Mouse (Mus musculus) liver, embryonic 11.5 days (tissue): Measurements from ENCODE around the gene Rarb. TPM values are rescaled to one million over a fixed set of nuclear protein-coding genes. Genes with fewer than 3 reads are reported as not detected.

ENCODE experiments used
- ATAC-seq: fragments of 200-750 bp; cut with Nextera tagmentation; replicated peaks from 2 replicates; pipeline ENCODE4 v1.8.0; 2017; ENCODE audit warnings: moderate number of reproducible peaks, mild to moderate bottlenecking, moderate TSS enrichment, moderate library complexity; ENCODE audit not compliant: low FRiP score
- DNase-seq: peaks from one replicate; pipeline ENCODE4 v3.0.0-alpha.2; 2017; ENCODE audit warnings: low spot score
- H3K27ac ChIP-seq: fragments of 300-500 bp; sonication (generic); 2 replicates; pipeline ENCODE4 v1.5.1; 2014; ENCODE audit warnings: mild to moderate bottlenecking, low read depth, low read length, control low read depth
- H3K27me3 ChIP-seq: fragments of 300-500 bp; sonication (generic); replicated peaks from 2 replicates; pipeline ENCODE4 v1.6.1; 2014; ENCODE audit warnings: low read length, mixed read lengths; ENCODE audit not compliant: control insufficient read depth, insufficient read depth
- H3K36me3 ChIP-seq: fragments of 300-500 bp; sonication (generic); 2 replicates; pipeline ENCODE4 v1.6.1; 2014; ENCODE audit warnings: mild to moderate bottlenecking, low read length, moderate library complexity, mixed read lengths; ENCODE audit not compliant: control insufficient read depth, insufficient read depth
- H3K4me1 ChIP-seq: fragments of 300-500 bp; sonication (generic); replicated peaks from 2 replicates; pipeline ENCODE4 v1.6.1; 2014; ENCODE audit warnings: low read length, mixed read lengths; ENCODE audit not compliant: control insufficient read depth, insufficient read depth
- H3K4me2 ChIP-seq: fragments of 300-500 bp; sonication (generic); 2 replicates; pipeline ENCODE4 v1.6.1; 2014; ENCODE audit warnings: mild to moderate bottlenecking, control low read depth, moderate library complexity
- H3K4me3 ChIP-seq: fragments of 300-500 bp; sonication (generic); 2 replicates; pipeline ENCODE4 v1.5.1; 2014; ENCODE audit warnings: low read depth, low read length, control low read depth
- H3K9ac ChIP-seq: fragments of 300-500 bp; sonication (generic); 2 replicates; pipeline ENCODE4 v1.6.1; 2014; ENCODE audit warnings: low read depth, low read length, control low read depth
- H3K9me3 ChIP-seq: fragments of 300-500 bp; sonication (generic); 2 replicates; pipeline ENCODE4 v1.6.1; 2016; ENCODE audit warnings: low read length, inconsistent platforms, mixed read lengths; ENCODE audit not compliant: control insufficient read depth
- WGBS: fragments of 180-500 bp; shearing (Covaris S2); extraction: QIAGEN DNeasy Blood & Tissue Kit; methylation state at CpG from one replicate; pipeline ENCODE4 v1.1.7; 2014; 5-methylcytosine and 5-hydroxymethylcytosine counted together
- polyA plus RNA-seq: library from polyadenylated mRNA; unstranded; fragments of >200 nt; fragmentation: Nextera tagmentation; extraction: Ambion mirVana; gene quantifications from 2 replicates; pipeline ENCODE4 v1.2.1, GENCODE M21; 2014

Rarb gene
- polyA plus RNA-seq, 1 experiment from 2014 or later, result 15.2 TPM

DNA sequence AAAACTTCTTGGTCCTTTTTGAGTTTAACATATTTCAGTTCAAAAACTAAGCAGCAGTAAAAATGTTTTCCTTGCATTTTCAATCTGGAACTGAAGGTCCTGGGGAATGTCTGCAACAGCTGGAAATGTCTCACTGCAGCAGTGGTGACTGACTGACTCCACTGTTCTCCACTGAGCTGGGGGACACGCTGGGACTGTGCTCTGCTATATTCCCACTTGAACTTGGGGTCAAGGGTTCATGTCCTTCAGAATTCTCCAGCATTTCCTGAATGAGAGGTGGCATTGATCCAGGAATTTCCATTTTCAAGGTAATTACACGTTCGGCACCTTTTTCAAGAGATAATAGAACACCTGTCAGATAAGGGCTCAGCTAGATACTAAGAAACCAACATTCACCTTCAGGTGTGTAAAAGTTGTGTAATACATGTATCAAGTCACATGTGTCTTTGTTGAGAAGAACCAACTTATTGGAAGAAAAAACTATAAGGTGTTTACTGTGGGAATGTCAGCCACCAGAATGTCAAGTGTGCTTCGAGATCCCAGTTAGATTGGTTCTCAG lies 386.9 kb downstream of the Rarb start:
- no peak overlapping the region for H3K27ac ChIP-seq
- H3K4me3 ChIP-seq, result no peak overlapping the region
- H3K9me3 ChIP-seq, result no peaks in the 10 kb centered on the region
- H3K36me3 ChIP-seq, result peaks cover 14% of the 10 kb centered on the region; the same call in 1 of the 2 replicates
- 75% methylated on average over 4 of the region's 4 CpGs for WGBS
- H3K9ac ChIP-seq, result no peak overlapping the region
- no peak for ATAC-seq
- no peak for DNase-seq
- no peaks in the 10 kb centered on the region for H3K27me3 ChIP-seq
- H3K4me2 ChIP-seq, result no peak overlapping the region
- H3K4me1 ChIP-seq, result no peaks in the 10 kb centered on the region

DNA sequence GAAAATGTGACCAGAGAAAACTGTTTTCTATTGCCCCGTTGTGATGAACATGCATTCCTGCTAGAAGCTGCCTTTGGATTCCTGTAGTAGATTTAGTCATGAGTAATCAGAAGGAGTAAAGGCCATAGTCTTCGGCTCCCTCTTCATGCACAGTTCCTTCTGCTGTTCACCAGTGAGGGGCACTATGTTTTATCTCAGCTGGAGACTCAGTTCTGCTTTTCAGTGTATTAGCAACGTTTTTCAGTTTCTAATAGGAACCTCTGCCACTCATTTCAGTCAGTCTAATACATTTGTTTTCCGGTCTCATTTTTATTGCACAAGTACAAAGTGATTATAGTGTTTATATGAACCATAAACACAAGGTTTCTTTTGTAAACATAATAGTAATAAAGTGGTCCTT lies 391.4 kb downstream of the Rarb start:
- DNase-seq, result no peak
- 76% methylated on average over 4 of the region's 4 CpGs for WGBS

DNA sequence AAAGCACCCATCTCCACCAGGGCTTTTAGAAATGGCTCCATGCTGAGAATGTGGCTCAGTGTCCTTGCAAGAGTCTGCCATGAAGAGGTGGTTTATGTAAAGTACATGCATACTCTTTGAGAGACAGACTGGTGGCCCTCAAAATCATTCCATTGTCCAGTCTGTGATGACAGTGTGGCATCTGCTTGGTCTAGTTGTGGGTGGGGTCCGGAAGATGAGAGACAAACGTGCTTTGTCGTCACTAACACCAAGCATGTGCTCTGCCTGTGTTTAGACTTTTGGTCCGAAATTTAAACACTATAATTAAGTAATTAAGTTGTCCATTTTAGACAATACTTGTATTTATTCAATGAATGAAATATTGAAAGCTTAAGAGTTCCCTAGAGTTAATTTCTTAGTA lies 404.8 kb downstream of the Rarb start:
- no peaks in the 10 kb centered on the region for H3K9me3 ChIP-seq
- no peak for DNase-seq
- peaks cover 15% of the 10 kb centered on the region for H3K36me3 ChIP-seq
- H3K4me2 ChIP-seq, result no peak overlapping the region
- WGBS, result 89% methylated on average over 4 of the region's 4 CpGs
- no peaks in the 10 kb centered on the region for H3K4me1 ChIP-seq
- no peak overlapping the region for H3K27ac ChIP-seq
- H3K27me3 ChIP-seq, result no peaks in the 10 kb centered on the region
- no peak overlapping the region for H3K4me3 ChIP-seq
- no peak for ATAC-seq
- no peak overlapping the region for H3K9ac ChIP-seq

More for the DNA sequence above, 391.4 kb downstream of the Rarb start:
- no peaks in the 10 kb centered on the region for H3K9me3 ChIP-seq
- no peak overlapping the region for H3K4me3 ChIP-seq
- peaks cover 12% of the 10 kb centered on the region; the same call in 1 of the 2 replicates for H3K36me3 ChIP-seq
- H3K9ac ChIP-seq, result no peak overlapping the region
- no peak overlapping the region for H3K27ac ChIP-seq
- no peaks in the 10 kb centered on the region for H3K4me1 ChIP-seq
- ATAC-seq, result no peak
- H3K27me3 ChIP-seq, result no peaks in the 10 kb centered on the region
- H3K4me2 ChIP-seq, result no peak overlapping the region

DNA sequence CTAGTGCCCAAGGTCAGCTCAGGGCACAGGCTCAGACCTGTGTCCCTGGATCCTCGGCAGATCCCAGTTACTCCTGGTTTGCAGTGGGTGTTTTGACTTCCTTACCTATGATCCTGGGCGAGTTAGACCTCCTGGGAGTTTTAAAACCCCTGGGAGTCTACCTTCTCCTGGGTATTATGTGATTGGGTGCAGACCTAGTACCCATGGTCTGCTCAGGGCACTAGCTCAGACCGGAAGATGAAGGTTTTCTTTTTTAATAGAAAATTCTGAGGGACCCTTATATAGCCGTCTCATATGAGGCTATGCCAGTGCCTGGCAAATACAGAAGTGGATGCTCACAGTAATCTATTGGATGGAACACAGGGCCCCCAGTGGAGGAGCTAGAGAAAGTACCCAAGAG lies 413.8 kb downstream of the Rarb start:
- Histone ChIP-seq H3K4me2 (no peak overlapping the region), H3K4me3 (no peak overlapping the region), H3K36me3 (no peaks in the 10 kb centered on the region; the same call in 1 of the 2 replicates), H3K27me3 (no peaks in the 10 kb centered on the region), H3K4me1 (no peaks in the 10 kb centered on the region), H3K27ac (no peak overlapping the region), H3K9ac (no peak overlapping the region), H3K9me3 (no peaks in the 10 kb centered on the region)
- ATAC-seq, result no peak
- no peak for DNase-seq
- WGBS, result 90% methylated on average over 4 of the region's 4 CpGs

DNA sequence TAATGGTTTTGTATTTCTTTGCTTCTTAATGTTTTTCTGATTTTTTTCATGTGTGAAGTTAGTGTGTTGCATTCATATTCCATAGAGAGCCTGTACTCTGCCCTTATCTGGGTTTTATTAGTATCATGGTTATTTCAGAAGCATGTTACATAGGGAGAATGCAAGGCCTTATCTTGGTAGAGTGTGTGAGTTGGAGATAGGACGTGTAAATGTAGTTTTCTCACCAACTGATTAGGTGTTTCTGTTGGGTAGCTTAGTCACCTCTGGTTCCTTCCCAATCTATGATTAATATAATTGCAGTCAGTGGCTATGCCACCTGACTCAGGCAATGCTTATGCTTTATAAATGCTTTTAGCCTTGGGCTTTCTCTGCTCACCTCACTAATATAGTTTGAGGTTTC lies 434.2 kb downstream of the Rarb start:
- no peaks in the 10 kb centered on the region; the same call in 1 of the 2 replicates for H3K36me3 ChIP-seq
- H3K4me2 ChIP-seq, result peak overlapping the region; percentile 20; the same call in 1 of the 2 replicates
- ATAC-seq (peak; percentile 90), DNase-seq (no peak)
- 35% methylated on average over 1 of the region's 1 CpGs for WGBS
- no peak overlapping the region for H3K4me3 ChIP-seq
- H3K4me1 ChIP-seq, result peaks cover 2% of the 10 kb centered on the region; the same call in 1 of the 2 replicates
- no peak overlapping the region for H3K9ac ChIP-seq
- no peak overlapping the region for H3K27ac ChIP-seq
- H3K9me3 ChIP-seq, result no peaks in the 10 kb centered on the region
- no peaks in the 10 kb centered on the region for H3K27me3 ChIP-seq
